Mouse (Mus musculus) ES-CJ7 (cell line): Measurements from ENCODE around the gene Lrrc51.

ENCODE experiments used
- DNase-seq: peaks from one replicate; pipeline ENCODE4 v3.0.0; 2011; ENCODE audit warnings: low read depth, low spot score

Gene Lrrc51

GRCm38 (mm10) chr7:101884160-101884559 is 49.5 kb downstream of the Lrrc51 start:
- no peak for DNase-seq

DNA sequence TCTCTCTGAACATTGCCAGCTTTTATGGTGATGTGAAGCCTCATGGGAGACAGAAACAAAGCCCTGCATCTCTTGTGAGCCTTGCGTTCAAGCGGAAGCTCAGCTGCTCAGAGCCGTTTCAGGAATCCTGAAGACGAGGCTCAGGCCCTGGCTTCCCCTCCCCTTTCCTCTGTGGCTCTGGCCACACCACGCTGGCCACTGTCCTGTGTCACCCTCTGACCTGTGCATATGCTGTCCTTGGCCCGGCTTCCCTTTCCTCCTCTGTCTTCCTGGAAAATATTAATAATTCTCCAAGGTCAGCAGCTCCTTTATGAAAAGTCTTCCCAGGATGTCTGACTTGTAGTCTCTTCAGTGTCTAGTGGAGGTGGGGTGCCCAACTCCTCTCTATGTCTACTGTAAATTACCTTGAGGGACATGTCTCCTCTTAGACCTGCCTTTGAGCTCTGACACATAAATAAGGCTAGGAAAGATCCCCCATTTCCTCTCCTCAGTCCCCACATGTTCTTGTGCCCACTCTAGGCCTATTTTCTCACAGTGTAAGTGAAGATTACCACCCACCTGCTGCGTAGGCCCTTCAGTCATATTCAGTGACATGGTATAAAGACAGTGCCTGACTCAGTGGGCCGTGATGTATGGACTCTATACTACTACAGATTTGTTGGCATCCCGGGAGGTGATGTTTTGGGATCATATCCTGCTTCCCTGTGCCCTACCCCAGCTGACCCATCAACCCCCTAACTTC is 51.1 kb downstream of the Lrrc51 start:
- no peak for DNase-seq

- no peak for DNase-seq
Observed at GRCm38 (mm10) chr7:101880855-101881254, 52.8 kb downstream of the Lrrc51 start.

DNA sequence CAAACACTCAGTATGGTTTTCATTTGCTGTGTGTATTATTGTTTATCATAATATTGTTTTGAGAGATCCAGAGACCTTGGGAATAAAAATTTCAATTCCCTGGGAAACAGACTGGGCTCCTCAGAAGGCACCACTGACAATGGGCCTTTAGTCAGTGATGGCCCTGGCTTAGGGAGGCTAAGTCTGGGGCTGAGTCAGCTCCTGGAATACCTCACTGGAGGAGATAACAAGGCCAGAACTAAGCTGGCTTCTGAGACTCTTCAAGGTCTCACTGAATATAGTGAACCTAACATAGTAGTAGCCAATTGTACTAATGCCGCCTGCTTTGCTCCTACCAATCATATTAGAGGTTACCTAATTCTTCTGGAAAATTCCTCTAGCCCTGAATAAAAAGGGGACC is 57.7 kb downstream of the Lrrc51 start:
- no peak for DNase-seq

DNA sequence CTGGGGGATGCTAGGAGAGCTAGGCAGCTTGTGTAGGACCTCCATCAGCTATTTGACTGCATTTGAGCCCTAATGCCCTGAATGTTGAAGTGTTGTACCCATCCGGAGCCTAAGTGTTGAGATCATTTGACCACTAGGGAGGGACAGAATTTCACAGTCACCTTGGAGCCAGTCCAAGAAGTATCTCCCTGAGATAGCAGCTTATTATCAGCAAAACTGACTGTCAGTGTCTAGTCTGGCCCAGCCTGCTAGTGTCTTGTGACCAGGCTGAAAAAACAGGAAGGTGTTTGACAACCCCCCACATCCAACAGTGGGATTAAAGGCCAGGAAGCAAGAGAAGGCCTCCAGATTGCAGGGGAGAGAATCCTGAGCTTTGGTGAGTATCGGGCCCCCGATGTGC is 62.4 kb downstream of the Lrrc51 start:
- DNase-seq = no peak

DNA sequence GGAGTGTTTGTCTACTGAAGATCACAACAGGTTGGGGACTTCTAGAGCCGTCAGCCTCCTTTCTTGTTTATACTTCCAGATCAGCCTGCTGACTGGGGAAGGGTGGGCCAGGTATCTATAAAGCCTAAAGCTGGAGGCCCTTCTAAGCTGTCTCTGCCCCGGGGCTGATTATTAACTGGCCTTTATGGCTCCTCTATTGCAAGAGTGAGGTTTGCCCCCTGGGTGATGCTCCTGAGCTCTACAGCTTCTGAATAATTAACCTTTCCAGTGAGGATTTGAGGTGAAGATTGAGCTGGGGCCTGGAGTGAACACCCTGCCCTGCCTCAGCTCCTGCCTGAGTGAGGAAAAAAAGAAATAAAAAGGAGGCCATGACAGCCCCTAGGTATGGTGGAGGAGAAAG is 63.1 kb downstream of the Lrrc51 start, which contains the start of gene Folr1:
Gene Folr1, minus strand, starts transcription at position 160 of the 400 bp plus-strand sequence.
- no peak for DNase-seq

DNA sequence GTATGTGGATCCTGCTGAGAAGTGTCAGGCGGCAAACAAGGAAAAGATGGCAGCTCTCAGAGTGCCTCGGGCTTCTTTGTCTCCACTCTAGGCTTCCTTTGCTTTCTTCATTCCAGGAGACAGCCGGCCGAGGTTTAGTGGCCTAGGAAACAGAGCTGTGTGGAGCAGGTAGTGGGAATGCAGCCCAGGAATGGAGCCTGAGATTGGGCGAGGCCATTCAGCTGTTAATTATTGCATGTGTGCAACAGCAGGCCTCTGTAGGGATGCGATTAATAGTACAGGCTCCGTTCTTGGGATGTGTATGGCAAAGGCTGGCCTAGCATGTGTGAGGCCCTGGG is 64.6 kb downstream of the Lrrc51 start:
- peak; percentile 54 for DNase-seq

GRCm38 (mm10) chr7:101868241-101869162 is 65.2 kb downstream of the Lrrc51 start:
- DNase-seq = peak; percentile 64

DNA sequence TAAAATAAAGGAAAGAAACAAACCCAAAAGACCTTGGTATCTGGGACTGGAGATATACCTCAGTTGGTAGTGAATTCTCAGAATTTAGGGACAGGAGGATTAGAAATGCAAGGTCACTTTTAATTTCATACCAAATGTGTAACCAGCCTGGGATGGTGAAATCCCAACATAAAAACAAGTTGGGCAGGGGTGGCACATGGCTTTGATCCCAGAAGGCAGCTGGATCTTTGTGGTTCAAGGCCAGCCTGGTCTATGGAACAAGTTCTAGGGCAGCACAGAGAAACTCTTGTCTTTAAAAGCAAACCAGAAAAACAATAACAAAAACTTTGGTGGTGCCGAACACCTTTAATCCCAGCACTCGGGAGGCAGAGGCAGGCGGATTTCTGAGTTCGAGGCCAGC is 66.2 kb downstream of the Lrrc51 start:
- DNase-seq = no peak

DNA sequence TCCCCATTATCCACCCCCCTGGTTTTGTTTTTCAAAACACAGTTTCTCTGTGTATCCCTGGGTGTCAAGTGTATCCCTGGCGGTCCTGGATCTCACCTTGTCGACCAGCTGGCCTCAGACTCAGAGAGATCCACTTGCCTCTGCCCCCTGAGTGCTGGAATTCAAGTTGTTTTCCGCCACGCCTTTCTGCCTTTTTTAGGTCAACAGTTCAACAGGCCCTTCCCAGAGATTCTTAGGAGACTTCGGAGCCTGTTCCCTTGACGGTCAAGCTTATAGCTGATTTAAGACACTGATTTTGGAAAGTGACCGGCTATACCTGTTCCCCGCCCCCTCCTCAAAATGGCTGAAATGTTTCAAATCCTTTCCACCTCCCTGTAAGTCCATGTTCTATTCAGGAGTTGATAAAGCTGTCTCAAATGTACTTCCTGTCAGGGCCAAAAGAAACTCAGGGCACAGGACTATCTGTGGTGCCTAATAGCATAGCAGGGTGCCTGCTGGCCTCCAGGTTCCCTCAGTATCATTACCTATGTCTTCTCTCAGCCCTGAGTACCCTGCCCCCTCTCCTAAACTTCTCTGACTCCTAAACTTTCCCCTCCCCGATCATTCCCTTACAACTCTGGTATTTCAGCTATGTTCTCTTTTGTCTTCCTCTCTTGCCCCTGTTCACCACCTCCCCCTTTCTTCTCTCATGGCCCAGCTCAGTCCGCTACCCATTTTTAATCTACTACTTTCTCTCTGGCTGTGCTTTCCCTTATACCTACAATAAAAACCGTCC is 67.0 kb downstream of the Lrrc51 start:
- peak; percentile 82 for DNase-seq

DNA sequence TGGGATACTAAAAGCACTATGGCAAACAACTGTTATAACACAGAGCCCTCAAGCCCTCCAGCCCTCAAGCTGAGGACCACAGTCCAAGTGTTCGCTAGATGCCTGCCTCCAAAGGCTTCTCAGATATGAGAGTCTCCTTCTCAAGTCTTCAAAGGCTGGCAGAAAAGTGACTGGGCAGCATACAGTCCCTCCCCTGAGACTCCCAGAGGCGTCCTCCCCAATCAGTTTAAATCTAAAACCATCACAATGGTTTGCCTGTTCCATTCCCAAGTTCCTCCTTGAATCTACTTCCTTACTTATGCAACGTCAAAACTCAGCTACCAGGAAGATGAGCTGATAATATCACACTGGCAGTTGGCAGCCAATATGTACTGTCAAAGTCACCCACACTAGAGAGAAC is 70.3 kb downstream of the Lrrc51 start, which contains the start of gene Anapc15:
Gene Anapc15, plus strand, starts transcription at position 301 of the 400 bp plus-strand sequence.
- DNase-seq = no peak
